Mouse (Mus musculus) neural tube, embryonic 10.5 days (tissue): ENCODE measurements around the gene 1700001F09Rik.
"Not testable (repeated sequence)": the region's sequence is repeated elsewhere in the genome, so short reads cannot be mapped to it uniquely, and the experiment has no call there.

Source experiments
- DNase-seq: peaks from one replicate; pipeline ENCODE4 v3.0.0-alpha.2; 2017; ENCODE audit warnings: low spot score; ENCODE audit errors: extremely low spot score

Gene 1700001F09Rik

GRCm38 (mm10) chr14:43347711-43348110 lies at the start of gene 1700001F09Rik:
Gene 1700001F09Rik (minus strand): TSS chr14:43347811.
- DNase-seq: not testable (repeated sequence)

- not testable (repeated sequence) for DNase-seq
Measured at GRCm38 (mm10) chr14:43361713-43362112, 14.1 kb upstream of the 1700001F09Rik start.

- not testable (repeated sequence) for DNase-seq
Measured at GRCm38 (mm10) chr14:43359246-43359645, 11.6 kb upstream of the 1700001F09Rik start.

- DNase-seq: not testable (repeated sequence)
Measured at GRCm38 (mm10) chr14:43357496-43357895, 9.9 kb upstream of the 1700001F09Rik start.

- DNase-seq: not testable (repeated sequence)
Measured at GRCm38 (mm10) chr14:43352944-43353343, 5.3 kb upstream of the 1700001F09Rik start.

- DNase-seq: not testable (repeated sequence)
Measured at GRCm38 (mm10) chr14:43337646-43338045, 10.0 kb downstream of the 1700001F09Rik start.

- not testable (repeated sequence) for DNase-seq
Measured at GRCm38 (mm10) chr14:43331362-43331880, 16.2 kb downstream of the 1700001F09Rik start.

GRCm38 (mm10) chr14:43328603-43329002 lies 19.0 kb downstream of the 1700001F09Rik start:
- not testable (repeated sequence) for DNase-seq

- DNase-seq: not testable (repeated sequence)
Measured at GRCm38 (mm10) chr14:43319516-43319915, 28.1 kb downstream of the 1700001F09Rik start.

- DNase-seq: not testable (repeated sequence)
Measured at GRCm38 (mm10) chr14:43293503-43293902, 54.1 kb downstream of the 1700001F09Rik start, which contains the start of gene Gm8127. Gene Gm8127 (minus strand): TSS chr14:43293832.
